Mouse (Mus musculus): ENCODE data around the gene Pitx1. TPM values are rescaled to one million over a fixed set of nuclear protein-coding genes. Genes with fewer than 3 reads are reported as not detected.

Gene Pitx1
- total RNA-seq, 2 experiments from 2014 or later: not detected

- no peak for DNase-seq (ENCODE audit: low spot score in 2 of 2)
Observed at GRCm38 (mm10) chr13:55830833-55831721, 4.9 kb downstream of the Pitx1 start.

DNA sequence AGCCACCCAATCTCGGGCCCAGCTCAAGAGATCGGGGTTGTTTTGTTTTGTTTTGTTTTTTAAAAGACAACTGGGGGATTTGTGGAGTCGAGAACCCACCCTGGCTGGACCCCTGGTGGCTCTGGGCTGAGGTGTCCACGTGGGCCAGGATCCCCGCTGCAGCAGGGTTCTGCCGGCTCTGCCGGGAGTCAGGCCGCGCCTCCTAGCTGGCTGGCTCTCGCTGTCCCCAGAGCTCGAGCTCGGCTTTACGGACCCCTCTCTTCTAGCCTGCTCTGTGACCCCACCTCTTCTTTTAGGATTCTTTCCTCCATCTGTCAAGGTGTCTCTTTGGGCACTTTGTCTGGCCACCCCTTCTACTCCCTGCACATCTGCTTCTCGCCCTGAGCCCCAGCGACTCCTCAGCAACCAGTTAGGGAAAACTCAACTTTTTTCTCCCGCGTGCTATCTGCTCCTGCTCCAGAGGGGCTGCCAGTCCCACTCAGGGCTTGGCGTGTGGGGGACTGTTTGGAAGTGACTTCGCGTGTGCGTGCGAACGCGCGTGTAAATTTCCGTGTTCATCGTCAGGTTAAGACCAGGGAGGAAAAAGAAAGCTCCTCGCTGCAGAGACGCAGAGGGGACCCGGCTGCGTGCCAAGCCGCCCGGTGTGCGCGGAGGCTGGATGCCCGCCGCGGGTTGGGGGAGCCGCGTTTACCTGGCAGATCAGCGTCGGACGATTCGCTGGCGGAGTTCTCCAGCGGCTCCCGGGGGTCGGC is 5.7 kb downstream of the Pitx1 start:
- DNase-seq (ENCODE audit: low spot score in 2 of 2): no peak

DNA sequence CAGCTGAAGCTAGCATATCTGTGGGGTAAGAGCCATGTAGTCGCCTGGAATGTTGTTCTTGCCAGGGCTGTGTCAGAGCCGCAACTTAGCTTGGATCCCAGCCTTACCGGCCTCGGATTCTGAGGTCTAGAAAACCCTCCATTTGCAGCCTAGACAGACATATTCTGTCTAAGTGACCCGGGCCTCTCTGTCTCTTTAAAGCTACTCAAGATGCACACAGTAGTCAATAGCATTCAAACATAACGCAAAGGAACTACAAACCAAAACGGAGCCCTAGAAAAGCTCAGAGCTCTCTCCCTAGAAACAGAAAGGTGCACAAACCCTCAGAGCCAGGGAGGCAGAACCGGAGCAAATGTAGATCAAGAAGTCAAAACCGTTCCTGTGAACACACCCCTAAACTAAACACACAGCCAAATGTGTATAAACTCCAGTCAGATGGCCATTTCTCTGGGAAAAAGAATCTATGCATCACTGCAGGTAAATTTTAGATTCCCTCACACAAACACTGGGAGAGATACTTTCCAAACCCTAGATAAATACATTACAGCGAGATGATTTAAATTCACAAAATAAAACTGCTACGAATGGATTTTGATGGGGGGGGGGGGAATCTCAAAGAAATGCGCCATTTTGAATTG is 6.9 kb downstream of the Pitx1 start:
- no peak for DNase-seq (ENCODE audit: low spot score in 2 of 2)

- no peak for DNase-seq (ENCODE audit: low spot score in 2 of 2)
Observed at GRCm38 (mm10) chr13:55828141-55829017, 7.6 kb downstream of the Pitx1 start.

DNA sequence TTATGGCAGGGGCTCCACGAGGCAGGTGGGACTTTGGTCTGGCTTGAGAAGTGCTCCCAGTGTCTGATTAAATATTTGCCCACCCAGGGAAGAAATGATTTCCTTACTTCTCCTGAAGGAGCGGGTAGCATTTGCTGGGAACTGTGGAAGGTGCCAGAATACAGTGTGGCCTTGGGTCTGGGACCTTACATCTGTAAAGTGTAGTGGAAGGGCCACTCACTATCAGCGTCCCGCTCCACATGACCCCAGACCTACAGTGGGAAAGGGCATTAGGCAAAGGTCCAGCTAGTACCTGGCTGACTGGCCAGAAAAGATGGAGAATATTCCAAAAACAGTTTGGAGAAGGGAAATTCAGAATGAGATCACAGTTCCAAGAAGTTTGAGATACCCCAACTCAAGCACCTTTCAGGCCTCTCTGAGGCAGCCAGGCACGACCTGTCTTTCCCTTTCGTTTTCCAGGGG is 8.3 kb downstream of the Pitx1 start:
- DNase-seq (ENCODE audit: low spot score in 2 of 2): no peak

DNA sequence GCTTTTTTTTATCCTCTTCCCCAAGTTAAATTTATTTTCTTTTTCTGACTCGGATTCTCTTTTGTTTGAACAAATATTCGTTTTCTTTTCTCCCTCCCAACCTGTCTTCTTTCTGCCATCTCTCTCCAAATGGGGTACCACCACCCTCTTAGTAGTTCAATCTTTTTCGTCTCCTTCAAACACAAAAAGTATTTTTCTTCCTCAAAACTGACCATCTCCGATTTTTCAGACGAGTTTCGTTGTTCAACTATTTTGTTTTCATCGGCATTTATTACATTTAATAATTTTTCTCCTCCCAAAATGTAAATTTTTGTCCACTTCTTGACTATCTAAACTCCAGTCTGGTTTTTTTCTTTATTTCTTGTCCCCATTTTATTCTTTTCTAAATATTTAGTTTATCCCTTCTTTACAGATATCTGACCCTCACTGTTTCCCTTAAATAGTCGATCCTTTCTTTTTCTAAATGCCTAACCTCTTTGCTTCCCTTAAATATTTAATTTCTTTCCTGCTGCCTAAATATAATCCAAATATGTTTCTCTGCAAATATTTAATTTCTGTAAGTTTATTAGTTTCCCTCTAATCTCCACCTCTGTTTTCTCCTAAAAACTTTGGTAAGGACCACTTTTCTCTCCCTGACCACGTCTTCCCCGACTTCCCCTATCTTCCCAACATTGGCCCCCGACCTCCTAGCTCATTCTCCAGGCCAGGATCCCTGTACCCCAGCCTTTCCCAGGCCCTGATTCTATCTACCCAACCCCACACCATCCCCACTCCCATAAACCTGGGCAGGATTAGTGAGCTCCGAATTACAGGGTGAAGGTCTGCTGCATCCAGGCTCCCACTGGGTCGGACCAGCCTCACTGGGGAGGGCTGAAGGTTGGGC is 9.0 kb downstream of the Pitx1 start:
- no peak for DNase-seq (ENCODE audit: low spot score in 2 of 2)

- DNase-seq (ENCODE audit: low spot score in 2 of 2): no peak
Observed at GRCm38 (mm10) chr13:55826008-55826671, 9.9 kb downstream of the Pitx1 start.

- DNase-seq (ENCODE audit: low spot score in 2 of 2): no peak
Observed at GRCm38 (mm10) chr13:55825245-55825681, 10.7 kb downstream of the Pitx1 start.

DNA sequence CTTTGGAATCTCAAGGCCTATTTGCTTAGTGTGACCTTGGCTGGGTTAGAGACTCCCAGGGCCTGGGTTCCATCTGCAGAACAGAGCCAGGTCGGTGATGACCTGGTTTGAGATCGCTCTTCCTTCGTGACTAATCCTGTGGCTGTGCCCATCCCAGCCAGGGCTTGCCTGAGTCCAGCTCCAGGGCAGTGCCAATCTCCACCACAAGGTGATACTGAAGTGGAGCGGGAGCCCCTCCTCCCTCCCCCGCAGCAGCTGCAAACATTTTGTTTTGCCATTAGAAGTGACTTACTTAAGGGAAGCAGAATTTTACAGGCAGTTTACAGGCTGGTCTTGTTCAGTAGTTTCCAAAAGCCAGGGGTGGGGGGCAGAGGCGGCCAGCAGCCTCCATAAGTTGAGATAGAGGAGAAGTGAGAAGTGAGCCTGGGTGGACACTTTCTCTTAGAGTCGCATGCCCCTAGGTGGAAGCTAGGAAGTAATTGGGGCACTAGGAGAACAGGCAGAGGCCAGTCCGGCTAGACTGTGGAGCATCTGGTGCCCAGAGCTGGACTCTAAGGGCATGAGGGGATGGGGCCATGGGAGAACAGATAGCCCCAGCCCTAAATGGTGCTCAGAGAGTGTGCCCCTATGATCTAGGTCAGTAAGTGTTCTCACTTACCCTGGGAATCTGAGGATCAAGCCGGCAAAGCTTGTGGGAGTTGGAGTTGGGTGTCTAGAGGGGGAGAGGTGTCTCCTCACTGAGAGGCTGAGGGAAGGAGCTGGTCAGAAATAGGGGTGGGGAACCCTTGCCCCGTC is 11.6 kb downstream of the Pitx1 start:
- DNase-seq (ENCODE audit: low spot score in 2 of 2): no peak

DNA sequence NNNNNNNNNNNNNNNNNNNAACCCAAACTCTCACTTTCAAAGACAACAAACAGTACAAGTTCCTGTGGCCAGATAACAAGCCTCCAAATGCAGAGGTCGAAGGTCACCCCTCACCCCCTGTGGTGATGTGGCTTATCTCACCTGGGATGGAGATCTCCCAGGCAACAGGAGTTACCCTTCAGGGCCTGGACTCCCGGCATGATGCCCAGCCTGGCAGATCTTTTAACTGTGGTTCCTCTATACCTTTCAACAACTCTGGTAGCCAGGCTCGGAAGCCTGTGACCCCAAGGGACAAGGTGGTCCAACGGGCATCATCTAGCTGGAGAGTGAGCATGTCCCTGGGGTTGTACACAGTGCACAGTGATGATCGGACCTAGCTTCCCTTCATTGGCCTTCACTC is 13.5 kb downstream of the Pitx1 start:
- no peak for DNase-seq (ENCODE audit: low spot score in 2 of 2)

DNA sequence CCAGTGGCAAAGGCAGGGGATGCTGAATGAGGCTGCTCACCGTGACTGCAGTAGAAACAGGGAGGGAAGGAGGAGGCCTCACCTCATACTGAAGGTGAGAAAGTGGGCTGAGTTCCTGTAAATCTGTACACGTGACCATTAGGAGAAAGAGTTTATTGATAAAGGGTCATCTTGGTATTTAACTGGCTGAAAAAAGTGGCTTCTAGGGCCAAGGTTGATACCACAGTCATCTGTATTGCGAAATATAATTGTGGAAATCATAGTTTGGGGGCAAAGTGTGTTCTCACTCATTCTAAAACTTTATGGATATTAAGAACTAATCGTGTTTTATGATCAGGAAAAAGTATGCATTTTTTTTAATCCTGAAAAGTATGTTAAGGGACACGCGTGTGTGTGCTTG is 21.2 kb downstream of the Pitx1 start:
- DNase-seq (ENCODE audit: low spot score in 2 of 2): no peak

DNA sequence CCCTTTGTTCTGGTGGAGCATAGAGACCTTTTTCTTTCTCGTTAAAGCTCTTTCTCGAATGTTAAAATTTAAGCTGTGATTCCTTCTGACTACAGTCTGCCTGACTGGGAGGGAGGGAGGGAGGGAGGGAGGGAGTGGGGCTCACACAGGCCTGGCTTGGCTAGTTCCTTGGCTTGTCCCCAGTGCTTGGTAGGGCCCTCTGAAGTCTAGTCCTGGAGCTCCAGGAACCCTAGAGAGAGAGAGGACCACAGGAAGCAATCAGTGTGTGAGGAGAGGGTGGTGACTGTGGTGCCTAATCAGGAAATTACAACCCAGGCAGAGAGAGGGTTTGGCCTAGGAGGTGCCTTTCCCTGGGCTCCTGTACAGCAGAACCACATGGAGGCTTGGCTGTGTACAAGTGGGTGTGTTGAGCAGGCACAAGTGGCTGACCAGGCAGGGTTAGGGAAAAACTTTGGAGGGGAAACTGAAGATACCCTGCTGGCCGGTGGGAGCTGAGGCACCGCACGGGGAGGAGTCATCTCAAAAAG is 22.4 kb downstream of the Pitx1 start:
- DNase-seq (ENCODE audit: low spot score in 2 of 2): no peak

GRCm38 (mm10) chr13:55810947-55811346 is 25.0 kb downstream of the Pitx1 start:
- DNase-seq (ENCODE audit: low spot score in 2 of 2): no peak

- DNase-seq (ENCODE audit: low spot score in 2 of 2): no peak
Observed at GRCm38 (mm10) chr13:55809707-55810106, 26.3 kb downstream of the Pitx1 start.

- DNase-seq (ENCODE audit: low spot score in 2 of 2): no peak
Observed at GRCm38 (mm10) chr13:55809041-55809623, 26.9 kb downstream of the Pitx1 start.

GRCm38 (mm10) chr13:55803973-55804372 is 32.0 kb downstream of the Pitx1 start:
- DNase-seq (ENCODE audit: low spot score in 2 of 2): no peak

DNA sequence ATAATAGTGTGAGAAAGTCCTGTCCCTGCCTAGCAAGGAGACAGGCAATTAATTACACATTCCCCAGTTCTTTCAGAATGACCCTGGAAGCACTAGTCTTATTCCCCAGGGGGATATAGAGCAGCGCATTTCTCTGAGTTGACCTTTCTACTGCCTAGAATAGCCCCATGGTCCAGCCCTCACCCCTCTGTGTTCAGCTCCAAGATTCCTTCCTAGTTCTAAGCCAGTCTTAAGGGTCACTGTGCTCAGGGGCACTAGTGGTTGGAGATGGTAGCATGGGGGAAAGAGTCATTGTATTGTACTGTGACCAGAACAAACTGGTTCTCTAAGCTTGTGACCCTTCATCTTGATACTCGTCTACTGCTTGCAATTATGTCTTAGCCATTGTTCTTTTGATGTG is 34.7 kb downstream of the Pitx1 start:
- no peak for DNase-seq (ENCODE audit: low spot score in 2 of 2)

DNA sequence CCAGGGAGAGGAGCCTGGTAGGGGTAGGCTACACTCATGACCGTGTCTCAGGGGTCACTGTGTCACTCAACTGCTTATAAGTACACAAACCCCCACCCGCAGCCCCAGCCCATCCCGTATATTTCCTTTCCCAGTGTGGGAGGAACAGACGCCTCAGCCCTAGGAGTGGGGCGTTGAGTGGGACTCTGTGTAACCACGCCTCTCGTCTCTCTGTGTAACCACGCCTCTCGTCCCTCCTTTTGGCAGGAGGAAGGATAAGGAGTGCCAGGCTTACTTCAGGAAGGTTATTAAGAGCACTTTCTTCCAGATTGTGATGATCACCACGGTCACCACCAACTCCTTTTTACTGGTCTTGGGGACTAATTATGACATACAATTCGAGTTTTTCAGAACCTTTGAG is 49.9 kb downstream of the Pitx1 start:
- DNase-seq (ENCODE audit: low spot score in 2 of 2): no peak
